Mouse (Mus musculus): Measurements from ENCODE around the gene Olfr600. TPM values are rescaled to one million over a fixed set of nuclear protein-coding genes. Genes with fewer than 3 reads are reported as not detected.
"Not testable (repeated sequence)": the region's sequence is repeated elsewhere in the genome, so short reads cannot be mapped to it uniquely, and the experiment has no call there.

Gene Olfr600
- not detected in 2 replicates for polyA plus RNA-seq (2015; fragmentation: Nextera tagmentation; extraction: Ambion mirVana)

DNA sequence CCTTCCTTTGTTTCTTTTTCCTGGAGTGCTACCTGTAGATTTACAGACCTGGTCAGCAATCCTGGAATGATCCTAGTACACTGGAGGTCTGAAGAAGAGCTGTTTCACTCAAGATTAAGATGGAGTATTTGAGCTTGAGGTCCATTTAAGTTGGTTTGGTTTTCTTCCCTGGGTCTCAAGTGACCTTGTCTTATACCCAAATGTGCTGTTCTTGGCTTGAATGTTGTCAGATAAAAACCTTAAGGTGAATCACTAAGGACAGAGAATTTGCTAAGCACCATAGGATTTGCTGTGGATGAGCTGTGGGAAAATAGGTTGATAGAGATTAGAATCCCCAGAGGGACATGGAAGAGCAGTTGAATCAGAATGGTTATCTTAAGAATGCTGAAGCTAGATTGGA is at the start of gene Olfr600:
Gene Olfr600 (minus strand): TSS at position 101 of the 400 bp plus-strand sequence.
- Histone ChIP-seq H3K27me3 (ENCODE audit: control insufficient read depth, insufficient read depth, low read depth, low read length) (no peaks in the 10 kb centered on the region), H3K27ac (ENCODE audit: low read length) (no peak within 1 kb of the TSS), H3K4me2 (ENCODE audit: low read depth, low read length) (no peak within 1 kb of the TSS), H3K36me3 (ENCODE audit: control insufficient read depth, insufficient read depth, low read length) (no peaks in the 10 kb centered on the region), H3K4me3 (ENCODE audit: low read length) (no peak within 1 kb of the TSS), H3K4me1 (replicated peaks; ENCODE audit: control insufficient read depth, insufficient read depth, low read length) (no peaks in the 10 kb centered on the region), H3K9ac (ENCODE audit: low read length) (no peak within 1 kb of the TSS), H3K9me3 (ENCODE audit: control insufficient read depth, low read length) (no peaks in the 10 kb centered on the region)
- ATAC-seq (ENCODE audit: low read depth) = no peak

DNA sequence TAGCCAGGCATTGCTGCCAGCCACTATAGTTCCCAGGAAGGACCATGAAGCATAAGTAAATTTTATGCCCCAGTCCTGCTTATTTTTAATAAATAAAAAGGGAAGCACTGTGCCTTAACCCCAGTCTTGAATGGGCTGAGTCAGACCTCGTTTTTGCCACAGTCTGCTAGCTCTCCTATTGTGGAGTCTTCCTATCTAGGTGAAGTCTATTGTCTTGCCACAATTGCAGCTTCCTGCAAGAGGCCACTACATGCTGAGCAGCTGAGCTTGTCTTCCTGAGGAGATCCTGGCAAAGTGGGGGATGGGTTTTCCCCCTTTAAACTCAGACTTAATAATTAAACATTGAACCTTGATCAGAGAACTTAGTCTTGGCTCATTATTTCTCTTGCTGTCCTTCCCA is 49.5 kb upstream of the Olfr600 start:
- 6% methylated on average over 1 of the region's 1 CpGs for WGBS
- no peak overlapping the region for H3K4me3 ChIP-seq (ENCODE audit: low read length)

DNA sequence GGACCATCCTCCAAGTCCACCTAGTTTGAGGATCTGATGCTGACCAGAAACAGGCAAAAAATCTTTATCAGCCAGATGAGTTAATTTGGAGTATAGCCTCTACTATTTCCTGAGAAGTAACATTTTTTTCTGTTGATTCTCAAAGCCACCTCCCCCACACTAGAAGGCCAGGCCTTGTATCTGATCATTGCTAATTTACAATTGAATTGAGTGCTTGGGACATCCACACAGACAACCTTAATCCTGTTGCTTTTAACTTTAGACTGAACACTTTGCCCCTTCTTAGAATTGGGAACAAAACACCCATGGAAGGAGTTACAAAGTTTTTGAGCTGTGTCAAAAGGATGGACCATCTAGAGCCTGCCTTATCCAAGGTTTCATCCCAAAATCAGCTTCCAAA is 48.3 kb upstream of the Olfr600 start:
- no peak for ATAC-seq (ENCODE audit: low read depth)
- Histone ChIP-seq H3K9ac (ENCODE audit: low read length) (no peak overlapping the region), H3K4me2 (ENCODE audit: low read depth, low read length) (no peak overlapping the region)

More for the DNA sequence above, 49.5 kb upstream of the Olfr600 start:
- no peak for ATAC-seq (ENCODE audit: low read depth)
- H3K27me3 ChIP-seq (ENCODE audit: control insufficient read depth, insufficient read depth, low read depth, low read length) = no peaks in the 10 kb centered on the region
- H3K27ac ChIP-seq (ENCODE audit: low read length) = no peak overlapping the region
- no peaks in the 10 kb centered on the region for H3K36me3 ChIP-seq (ENCODE audit: control insufficient read depth, insufficient read depth, low read length)
- H3K4me1 ChIP-seq (replicated peaks; ENCODE audit: control insufficient read depth, insufficient read depth, low read length) = no peaks in the 10 kb centered on the region
- H3K9me3 ChIP-seq (ENCODE audit: control insufficient read depth, low read length) = no peaks in the 10 kb centered on the region
- H3K4me2 ChIP-seq (ENCODE audit: low read depth, low read length) = no peak overlapping the region
- no peak overlapping the region for H3K9ac ChIP-seq (ENCODE audit: low read length)

DNA sequence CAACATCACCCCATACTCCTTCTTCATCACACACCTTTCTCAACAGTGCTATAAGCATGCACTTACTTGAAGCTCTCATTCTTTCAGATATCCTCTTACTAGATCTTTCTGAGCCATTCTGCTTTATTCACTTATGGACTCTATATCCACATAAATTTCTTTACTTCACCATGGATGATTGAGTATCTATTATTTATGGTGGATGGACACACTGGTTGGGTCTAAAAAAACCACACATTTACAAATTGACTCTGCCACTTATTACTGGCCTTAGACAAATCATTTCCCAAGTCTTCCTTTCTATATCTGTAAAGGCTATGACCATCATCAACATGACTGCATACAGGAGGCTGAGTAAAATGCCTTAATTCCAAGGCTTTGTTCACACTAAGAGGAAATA is 36.6 kb upstream of the Olfr600 start, which contains the start of gene Olfr603:
Gene Olfr603 (minus strand): TSS at position 101 of the 400 bp plus-strand sequence.
- Histone ChIP-seq H3K27me3 (ENCODE audit: control insufficient read depth, insufficient read depth, low read depth, low read length) (no peaks in the 10 kb centered on the region), H3K9ac (ENCODE audit: low read length) (no peak within 1 kb of the TSS), H3K9me3 (ENCODE audit: control insufficient read depth, low read length) (no peaks in the 10 kb centered on the region), H3K4me3 (ENCODE audit: low read length) (no peak within 1 kb of the TSS), H3K4me2 (ENCODE audit: low read depth, low read length) (no peak within 1 kb of the TSS), H3K27ac (ENCODE audit: low read length) (no peak within 1 kb of the TSS), H3K36me3 (ENCODE audit: control insufficient read depth, insufficient read depth, low read length) (no peaks in the 10 kb centered on the region), H3K4me1 (replicated peaks; ENCODE audit: control insufficient read depth, insufficient read depth, low read length) (no peaks in the 10 kb centered on the region)
- no peak for ATAC-seq (ENCODE audit: low read depth)

More for the DNA sequence above, 48.3 kb upstream of the Olfr600 start:
- Histone ChIP-seq H3K4me1 (replicated peaks; ENCODE audit: control insufficient read depth, insufficient read depth, low read length) (no peaks in the 10 kb centered on the region), H3K36me3 (ENCODE audit: control insufficient read depth, insufficient read depth, low read length) (no peaks in the 10 kb centered on the region), H3K4me3 (ENCODE audit: low read length) (no peak overlapping the region), H3K27ac (ENCODE audit: low read length) (no peak overlapping the region), H3K27me3 (ENCODE audit: control insufficient read depth, insufficient read depth, low read depth, low read length) (no peaks in the 10 kb centered on the region), H3K9me3 (ENCODE audit: control insufficient read depth, low read length) (no peaks in the 10 kb centered on the region)

DNA sequence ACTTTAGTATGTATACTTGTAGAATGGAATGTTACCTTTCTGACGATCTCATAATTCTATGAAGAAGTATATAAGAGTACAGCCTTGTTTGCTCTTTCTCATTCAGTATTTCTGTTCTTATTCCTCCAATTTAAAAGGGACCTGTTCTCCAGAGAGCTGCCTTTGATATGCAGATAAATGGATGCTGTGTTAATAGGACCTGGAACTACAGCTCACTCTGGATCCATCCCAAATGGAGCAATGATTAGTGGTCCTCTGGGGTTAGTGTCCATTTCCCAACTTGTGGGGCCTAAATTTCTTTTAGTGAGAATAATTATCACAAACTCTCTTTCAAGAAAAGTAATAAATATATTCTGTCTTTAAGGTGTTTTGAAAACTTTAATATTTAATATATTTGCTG is 13.1 kb upstream of the Olfr600 start, which contains the start of gene Olfr601:
Gene Olfr601 (minus strand): TSS at position 101 of the 400 bp plus-strand sequence.
- no peaks in the 10 kb centered on the region for H3K27me3 ChIP-seq (ENCODE audit: control insufficient read depth, insufficient read depth, low read depth, low read length)
- H3K27ac ChIP-seq (ENCODE audit: low read length) = no peak within 1 kb of the TSS
- H3K4me2 ChIP-seq (ENCODE audit: low read depth, low read length) = no peak within 1 kb of the TSS
- no peak within 1 kb of the TSS for H3K4me3 ChIP-seq (ENCODE audit: low read length)
- 88% methylated on average over 1 of the region's 1 CpGs for WGBS
- no peaks in the 10 kb centered on the region for H3K36me3 ChIP-seq (ENCODE audit: control insufficient read depth, insufficient read depth, low read length)
- H3K9ac ChIP-seq (ENCODE audit: low read length) = no peak within 1 kb of the TSS
- H3K9me3 ChIP-seq (ENCODE audit: control insufficient read depth, low read length) = no peaks in the 10 kb centered on the region
- H3K4me1 ChIP-seq (replicated peaks; ENCODE audit: control insufficient read depth, insufficient read depth, low read length) = no peaks in the 10 kb centered on the region
- no peak for ATAC-seq (ENCODE audit: low read depth)

DNA sequence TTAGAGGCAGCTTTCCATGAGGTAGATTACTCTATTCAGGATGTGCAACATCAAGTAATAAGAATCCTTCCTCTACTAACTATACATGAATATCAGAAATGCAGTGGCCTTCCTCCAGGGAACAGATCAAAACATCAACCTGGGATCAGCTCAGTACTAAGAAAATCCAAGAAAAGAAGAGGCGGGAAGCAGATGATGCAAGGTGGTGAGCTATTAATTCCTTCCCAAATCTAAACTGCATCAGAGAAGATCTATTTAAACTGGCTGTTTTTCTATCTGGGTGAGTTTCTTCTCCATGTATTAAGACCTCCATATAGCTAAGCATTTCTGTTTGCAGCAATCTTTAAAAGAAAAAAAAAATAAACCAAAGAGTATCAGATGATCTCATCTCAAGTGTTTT is 13.9 kb downstream of the Olfr600 start, which contains the start of gene Olfr599:
Gene Olfr599 (plus strand): TSS at position 301 of the 400 bp plus-strand sequence.
- Histone ChIP-seq H3K4me2 (ENCODE audit: low read depth, low read length) (no peak within 1 kb of the TSS), H3K27ac (ENCODE audit: low read length) (no peak within 1 kb of the TSS), H3K9me3 (ENCODE audit: control insufficient read depth, low read length) (no peaks in the 10 kb centered on the region), H3K9ac (ENCODE audit: low read length) (no peak within 1 kb of the TSS), H3K4me3 (ENCODE audit: low read length) (no peak within 1 kb of the TSS), H3K27me3 (ENCODE audit: control insufficient read depth, insufficient read depth, low read depth, low read length) (no peaks in the 10 kb centered on the region), H3K4me1 (replicated peaks; ENCODE audit: control insufficient read depth, insufficient read depth, low read length) (no peaks in the 10 kb centered on the region), H3K36me3 (ENCODE audit: control insufficient read depth, insufficient read depth, low read length) (no peaks in the 10 kb centered on the region)
- no peak for ATAC-seq (ENCODE audit: low read depth)
- WGBS = 93% methylated on average over 1 of the region's 1 CpGs

DNA sequence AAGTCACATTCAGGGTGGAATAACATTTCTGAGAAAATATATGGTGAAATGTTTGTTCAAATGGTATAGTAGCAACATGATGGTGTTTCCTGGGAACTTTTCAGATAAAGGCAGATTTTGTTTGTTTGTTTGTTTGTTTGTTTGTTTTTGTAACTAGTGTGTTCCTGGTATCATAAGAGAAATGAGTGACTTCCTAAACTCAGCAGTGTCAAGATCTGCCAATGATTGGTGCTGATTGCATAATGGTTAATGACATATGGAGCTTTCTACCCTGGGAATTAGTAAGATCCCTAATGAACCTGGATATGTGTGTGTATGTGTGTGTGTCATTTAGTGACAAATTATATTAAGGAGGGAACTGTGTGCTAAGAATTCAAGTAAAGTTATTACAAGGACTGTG is 26.2 kb downstream of the Olfr600 start, which contains the start of gene Olfr598:
Gene Olfr598 (plus strand): TSS at position 301 of the 400 bp plus-strand sequence.
- Histone ChIP-seq H3K36me3 (ENCODE audit: control insufficient read depth, insufficient read depth, low read length) (no peaks in the 10 kb centered on the region), H3K27me3 (ENCODE audit: control insufficient read depth, insufficient read depth, low read depth, low read length) (no peaks in the 10 kb centered on the region), H3K4me2 (ENCODE audit: low read depth, low read length) (no peak within 1 kb of the TSS), H3K4me3 (ENCODE audit: low read length) (no peak within 1 kb of the TSS), H3K9ac (ENCODE audit: low read length) (no peak within 1 kb of the TSS), H3K4me1 (replicated peaks; ENCODE audit: control insufficient read depth, insufficient read depth, low read length) (no peaks in the 10 kb centered on the region), H3K27ac (ENCODE audit: low read length) (no peak within 1 kb of the TSS), H3K9me3 (ENCODE audit: control insufficient read depth, low read length) (no peaks in the 10 kb centered on the region)
- no peak for ATAC-seq (ENCODE audit: low read depth)

DNA sequence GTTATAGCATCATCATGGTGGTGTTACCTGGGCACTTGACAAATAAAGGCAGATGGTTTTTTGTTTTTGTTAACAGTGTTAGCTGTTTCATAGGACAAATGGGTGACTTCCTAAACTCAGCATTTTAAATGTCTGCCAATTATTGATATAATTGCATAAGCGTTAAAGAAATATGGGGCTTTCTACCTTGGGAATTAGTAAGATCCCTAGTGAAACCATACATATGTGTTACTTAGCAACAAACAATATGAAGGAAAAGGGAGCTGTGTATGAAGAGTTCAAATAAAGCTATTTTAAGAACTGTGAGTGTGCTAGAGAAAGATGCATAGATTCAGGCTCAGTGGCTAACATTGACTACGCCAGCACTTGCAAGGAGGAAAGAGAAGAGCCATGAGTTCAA is 33.5 kb downstream of the Olfr600 start, which contains the start of gene Olfr597:
Gene Olfr597 (plus strand): TSS at position 301 of the 400 bp plus-strand sequence.
- not testable (repeated sequence) for H3K27ac ChIP-seq (ENCODE audit: low read length); H3K27me3 ChIP-seq (ENCODE audit: control insufficient read depth, insufficient read depth, low read depth, low read length); H3K4me1 ChIP-seq (replicated peaks; ENCODE audit: control insufficient read depth, insufficient read depth, low read length); H3K36me3 ChIP-seq (ENCODE audit: control insufficient read depth, insufficient read depth, low read length); H3K4me3 ChIP-seq (ENCODE audit: low read length); H3K9me3 ChIP-seq (ENCODE audit: control insufficient read depth, low read length); ATAC-seq (ENCODE audit: low read depth); H3K4me2 ChIP-seq (ENCODE audit: low read depth, low read length); H3K9ac ChIP-seq (ENCODE audit: low read length)
- 82% methylated on average over 2 of the region's 2 CpGs for WGBS

DNA sequence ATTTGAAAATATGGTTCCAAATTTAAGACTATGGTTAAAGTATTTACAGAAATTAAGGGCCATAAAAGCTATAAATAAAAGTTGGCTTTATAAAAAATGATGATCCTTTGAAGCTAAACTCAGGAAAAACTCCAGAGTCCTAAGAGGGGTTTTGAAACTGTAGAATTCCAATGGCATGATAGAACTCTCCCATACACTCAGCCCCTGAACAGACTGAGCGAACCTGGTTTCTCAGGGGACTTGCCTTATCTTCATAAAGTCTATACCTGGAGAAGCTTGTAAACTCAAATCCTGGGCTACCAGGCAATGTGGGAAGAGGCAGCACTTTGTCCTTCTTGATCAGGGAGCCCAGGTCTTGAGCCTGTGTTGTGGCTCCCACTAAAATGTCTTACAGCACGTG is 44.1 kb downstream of the Olfr600 start, which contains the start of gene Olfr596:
Gene Olfr596 (plus strand): TSS at position 301 of the 400 bp plus-strand sequence.
- ATAC-seq (ENCODE audit: low read depth); H3K9me3 ChIP-seq (ENCODE audit: control insufficient read depth, low read length); H3K4me3 ChIP-seq (ENCODE audit: low read length); H3K27me3 ChIP-seq (ENCODE audit: control insufficient read depth, insufficient read depth, low read depth, low read length); H3K27ac ChIP-seq (ENCODE audit: low read length); H3K4me1 ChIP-seq (replicated peaks; ENCODE audit: control insufficient read depth, insufficient read depth, low read length); H3K9ac ChIP-seq (ENCODE audit: low read length); H3K4me2 ChIP-seq (ENCODE audit: low read depth, low read length); H3K36me3 ChIP-seq (ENCODE audit: control insufficient read depth, insufficient read depth, low read length): not testable (repeated sequence)
- 82% methylated on average over 2 of the region's 2 CpGs for WGBS

All from lung, embryonic 16.5 days (tissue).